Mouse (Mus musculus) retina, postnatal 7 days (tissue): Measurements from ENCODE around the gene Vmn1r38.
"Not testable (repeated sequence)": the region's sequence is repeated elsewhere in the genome, so short reads cannot be mapped to it uniquely, and the experiment has no call there.

Experiments
- DNase-seq: peaks from one replicate; pipeline ENCODE4 v3.0.0-alpha.2; 2012; ENCODE audit warnings: low read depth, low spot score

The Vmn1r38 gene

DNA sequence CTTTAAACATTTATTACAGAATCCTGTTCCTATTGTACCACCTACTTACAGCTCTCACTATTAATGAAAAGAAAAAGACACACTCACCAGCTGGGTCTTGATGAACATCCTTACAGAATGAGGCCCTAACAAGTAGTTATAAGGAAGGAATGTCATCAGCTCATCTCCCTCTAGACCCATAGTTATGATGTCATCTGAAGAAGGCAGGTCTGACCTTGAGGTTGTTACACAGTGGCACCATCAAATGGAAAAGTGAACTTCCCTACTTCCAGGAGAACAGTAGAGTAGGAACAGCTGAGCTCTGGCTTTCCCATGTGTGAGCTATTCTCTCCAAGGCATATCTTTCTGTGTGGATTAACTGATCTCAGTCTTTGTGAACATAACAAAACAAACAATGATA is at the start of gene Vmn1r38:
Vmn1r38 (minus strand) TSS at position 101 of the 400 bp plus-strand sequence.
- DNase-seq = not testable (repeated sequence)

DNA sequence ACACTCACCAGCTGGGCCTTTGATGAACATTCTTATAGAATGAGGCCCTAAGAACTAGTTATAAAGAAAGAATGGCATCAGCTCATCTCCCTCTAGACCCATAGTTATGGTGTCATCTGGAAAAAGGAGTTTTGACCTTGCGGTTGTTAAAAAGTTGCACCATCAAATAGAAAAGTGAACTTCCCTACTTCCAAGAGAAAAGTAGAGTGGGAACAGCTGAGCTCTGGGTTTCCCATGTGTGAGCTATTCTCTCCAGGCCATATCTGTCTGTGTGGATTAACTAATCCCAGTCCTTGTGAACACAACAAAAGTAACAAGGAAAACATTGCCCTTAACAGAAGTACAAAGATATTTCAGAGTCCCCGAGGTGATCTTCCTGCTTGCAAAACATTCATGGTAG is 28.1 kb upstream of the Vmn1r38 start, which contains the start of gene Vmn1r39:
Vmn1r39 (minus strand) TSS at position 101 of the 400 bp plus-strand sequence.
- DNase-seq = no peak

DNA sequence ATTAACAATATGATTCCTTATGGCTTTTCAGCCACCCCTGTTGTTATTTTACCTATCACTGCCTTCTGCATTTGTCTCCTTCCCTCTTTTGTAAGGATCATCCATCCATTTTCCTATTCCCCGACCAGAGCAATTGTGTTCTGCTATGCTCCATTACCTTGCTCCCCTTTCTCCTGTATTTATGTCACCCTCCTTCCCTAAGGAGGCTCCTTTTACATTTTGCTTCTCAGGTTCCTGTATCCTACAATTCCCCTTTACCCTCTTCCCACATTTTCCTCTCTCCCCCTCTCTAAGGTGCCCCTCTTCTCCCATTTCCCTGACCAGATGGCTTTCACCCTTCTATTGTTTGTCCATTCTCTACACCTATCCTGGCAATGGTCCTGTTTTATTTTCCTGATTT is 23.9 kb upstream of the Vmn1r38 start:
- DNase-seq = no peak

DNA sequence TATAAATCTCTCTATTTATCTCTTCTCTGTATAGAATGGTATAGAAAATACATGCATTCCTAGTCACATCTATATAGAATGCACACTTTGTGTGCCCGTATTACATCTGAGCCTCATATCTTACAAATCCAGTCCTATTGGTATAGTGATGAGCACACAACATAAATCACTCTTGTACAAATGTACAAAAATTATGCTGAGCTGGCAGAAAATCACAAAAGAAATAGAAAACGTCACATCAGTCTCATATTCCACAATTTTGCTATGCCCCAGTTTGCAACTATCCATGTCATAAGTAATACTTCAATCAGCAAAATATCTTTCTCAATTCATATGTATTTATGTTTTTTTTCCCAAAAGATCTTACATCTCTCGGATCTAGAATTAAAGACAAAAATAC is 23.3 kb upstream of the Vmn1r38 start:
- DNase-seq = no peak

DNA sequence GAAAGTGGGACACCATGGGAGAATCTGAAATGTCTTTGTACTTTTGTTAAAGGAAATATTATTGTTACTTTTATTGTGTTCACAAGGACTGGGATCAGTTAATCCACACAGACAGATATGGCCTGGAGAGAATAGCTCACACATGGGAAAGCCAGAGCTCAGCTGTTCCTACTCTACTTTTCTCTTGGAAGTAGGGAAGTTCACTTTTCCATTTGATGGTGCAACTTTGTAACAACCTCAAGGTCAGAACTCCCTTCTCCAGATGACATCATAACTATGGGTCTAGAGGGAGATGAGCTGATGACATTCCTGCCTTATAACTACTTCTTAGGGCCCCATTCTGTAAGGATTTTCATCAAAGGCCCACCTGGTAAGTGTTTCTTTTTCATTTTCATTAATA is 53.3 kb downstream of the Vmn1r38 start, which contains the start of gene Vmn1r37:
Vmn1r37 (plus strand) TSS at position 301 of the 400 bp plus-strand sequence.
- not testable (repeated sequence) for DNase-seq
